Mouse (Mus musculus) embryonic facial prominence, embryonic 14.5 days (tissue): ENCODE data around the gene Mmp9. TPM values are rescaled to one million over a fixed set of nuclear protein-coding genes. Genes with fewer than 3 reads are reported as not detected.
A peak's percentile ranks its signal among the peaks of the same experiment; 100 is the strongest.

ENCODE experiments used
- ATAC-seq: fragments of 200-750 bp; cut with Nextera tagmentation; 2 replicates; pipeline ENCODE4 v1.8.0; 2017; ENCODE audit warnings: low read depth, moderate number of reproducible peaks, moderate TSS enrichment
- DNase-seq: peaks from one replicate; pipeline ENCODE4 v3.0.0-alpha.2; 2015; ENCODE audit warnings: low spot score
- H3K27ac ChIP-seq: fragments of 300-500 bp; sonication (generic); replicated peaks from 2 replicates; pipeline ENCODE4 v1.5.1; 2014; ENCODE audit warnings: low read depth, mild to moderate bottlenecking, low read length, moderate library complexity
- H3K27me3 ChIP-seq: fragments of 300-500 bp; sonication (generic); replicated peaks from 2 replicates; pipeline ENCODE4 v1.6.1; 2014; ENCODE audit warnings: low read length; ENCODE audit not compliant: control insufficient read depth, insufficient read depth
- H3K36me3 ChIP-seq: fragments of 300-500 bp; sonication (generic); 2 replicates; pipeline ENCODE4 v1.6.1; 2014; ENCODE audit warnings: low read length, mixed read lengths; ENCODE audit not compliant: control insufficient read depth, insufficient read depth
- H3K4me1 ChIP-seq: fragments of 300-500 bp; sonication (generic); 2 replicates; pipeline ENCODE4 v1.6.1; 2014; ENCODE audit warnings: antibody characterized with exemption, low read length; ENCODE audit not compliant: control insufficient read depth, insufficient read depth
- H3K4me2 ChIP-seq: fragments of 300-500 bp; sonication (generic); 2 replicates; pipeline ENCODE4 v1.6.1; 2014; ENCODE audit warnings: low read depth, mild to moderate bottlenecking, low read length, moderate library complexity, mixed read lengths
- H3K4me3 ChIP-seq: fragments of 300-500 bp; sonication (generic); 2 replicates; pipeline ENCODE4 v1.5.1; 2014; ENCODE audit warnings: low read depth, mild to moderate bottlenecking, low read length
- H3K9ac ChIP-seq: fragments of 300-500 bp; sonication (generic); 2 replicates; pipeline ENCODE4 v1.6.1; 2014; ENCODE audit warnings: low read depth, mild to moderate bottlenecking, low read length, moderate library complexity, mixed read lengths
- H3K9me3 ChIP-seq: fragments of 300-500 bp; sonication (generic); 2 replicates; pipeline ENCODE4 v1.6.1; 2016; ENCODE audit warnings: low read length; ENCODE audit not compliant: control insufficient read depth
- WGBS: fragments of 180-500 bp; shearing (Covaris S2); extraction: QIAGEN DNeasy Blood & Tissue Kit; methylation state at CpG from one replicate; pipeline ENCODE4 v1.1.7; 2014; 5-methylcytosine and 5-hydroxymethylcytosine counted together
- polyA plus RNA-seq: library from polyadenylated mRNA; unstranded; fragments of >200 nt; fragmentation: Nextera tagmentation; extraction: Ambion mirVana; gene quantifications from 2 replicates; pipeline ENCODE4 v1.2.1, GENCODE M21; 2014

Mmp9 gene
- polyA plus RNA-seq, 1 experiment from 2014 or later: 52.0 TPM

GRCm38 (mm10) chr2:164956195-164956594 is 15.6 kb downstream of the Mmp9 start:
- H3K4me2 ChIP-seq: no peak overlapping the region
- H3K4me3 ChIP-seq: no peak overlapping the region
- H3K36me3 ChIP-seq: no peaks in the 10 kb centered on the region
- peaks cover 19% of the 10 kb centered on the region for H3K27me3 ChIP-seq
- H3K27ac ChIP-seq: no peak overlapping the region
- no peak overlapping the region for H3K9ac ChIP-seq
- WGBS: 51% methylated on average over 5 of the region's 5 CpGs
- ATAC-seq (no peak), DNase-seq (no peak)
- no peaks in the 10 kb centered on the region for H3K9me3 ChIP-seq
- 0 out of 2 replicates have a peak, but pooled peaks cover 3% of the 10 kb centered on the region for H3K4me1 ChIP-seq

DNA sequence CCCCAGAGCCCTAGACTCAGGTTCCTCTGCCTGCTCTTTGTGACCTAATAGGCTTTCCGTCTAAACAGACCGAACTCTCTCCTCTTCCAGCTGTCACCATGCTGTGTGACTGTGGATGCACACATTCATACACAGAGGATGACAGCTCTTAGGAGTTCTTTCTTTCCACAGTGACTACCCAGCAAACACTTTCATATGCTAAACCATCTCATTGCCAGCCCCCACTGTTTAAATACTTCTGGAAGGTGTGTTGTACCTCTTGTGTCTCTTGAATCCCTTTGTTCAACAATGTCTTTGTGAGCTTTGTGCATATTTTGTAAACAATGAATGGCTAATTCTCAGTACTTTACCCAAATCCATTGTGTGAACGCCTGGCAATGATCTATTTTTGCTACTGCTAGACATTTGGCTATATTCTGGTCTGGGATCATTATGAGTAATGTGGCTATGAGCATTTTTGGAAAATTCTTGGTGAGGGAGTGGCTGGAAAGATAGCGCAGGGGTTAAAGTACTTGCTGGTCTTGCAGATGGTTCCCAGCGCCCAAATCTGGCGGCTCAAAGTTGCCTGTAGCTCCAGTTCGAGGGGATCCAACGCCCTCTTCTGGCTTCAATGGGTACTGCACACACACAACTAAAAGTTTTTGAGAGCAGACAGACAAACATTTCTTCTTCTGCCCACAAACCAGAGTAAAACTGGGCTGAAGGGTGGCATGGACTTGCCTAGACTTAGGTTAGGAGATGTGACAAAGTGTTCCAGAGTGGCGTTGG is 17.2 kb downstream of the Mmp9 start:
- no peak overlapping the region for H3K9ac ChIP-seq
- no peak overlapping the region for H3K27ac ChIP-seq
- H3K27me3 ChIP-seq: peaks cover 4% of the 10 kb centered on the region
- no peak for DNase-seq
- WGBS: 67% methylated on average over 9 of the region's 9 CpGs
- no peak overlapping the region for H3K4me3 ChIP-seq
- H3K4me2 ChIP-seq: no peak overlapping the region
- no peak for ATAC-seq
- 0 out of 2 replicates have a peak, but pooled peaks cover 4% of the 10 kb centered on the region for H3K4me1 ChIP-seq
- H3K36me3 ChIP-seq: no peaks in the 10 kb centered on the region
- H3K9me3 ChIP-seq: no peaks in the 10 kb centered on the region

GRCm38 (mm10) chr2:164960716-164961441 is 20.3 kb downstream of the Mmp9 start, which contains the start of gene Slc12a5:
TSS of gene Slc12a5 (plus strand) at chr2:164960802.
- Histone ChIP-seq H3K27me3 (peaks cover 8% of the 10 kb centered on the region), H3K9ac (peak within 1 kb of the TSS; percentile 64), H3K4me2 (peak within 1 kb of the TSS; percentile 64), H3K9me3 (no peaks in the 10 kb centered on the region), H3K36me3 (no peaks in the 10 kb centered on the region), H3K27ac (no peak within 1 kb of the TSS), H3K4me1 (0 out of 2 replicates have a peak, but pooled peaks cover 4% of the 10 kb centered on the region), H3K4me3 (peak within 1 kb of the TSS; percentile 58)
- WGBS: 2% methylated on average over 25 of the region's 54 CpGs
- peak; percentile 66 for DNase-seq
- peak; percentile 72 for ATAC-seq

DNA sequence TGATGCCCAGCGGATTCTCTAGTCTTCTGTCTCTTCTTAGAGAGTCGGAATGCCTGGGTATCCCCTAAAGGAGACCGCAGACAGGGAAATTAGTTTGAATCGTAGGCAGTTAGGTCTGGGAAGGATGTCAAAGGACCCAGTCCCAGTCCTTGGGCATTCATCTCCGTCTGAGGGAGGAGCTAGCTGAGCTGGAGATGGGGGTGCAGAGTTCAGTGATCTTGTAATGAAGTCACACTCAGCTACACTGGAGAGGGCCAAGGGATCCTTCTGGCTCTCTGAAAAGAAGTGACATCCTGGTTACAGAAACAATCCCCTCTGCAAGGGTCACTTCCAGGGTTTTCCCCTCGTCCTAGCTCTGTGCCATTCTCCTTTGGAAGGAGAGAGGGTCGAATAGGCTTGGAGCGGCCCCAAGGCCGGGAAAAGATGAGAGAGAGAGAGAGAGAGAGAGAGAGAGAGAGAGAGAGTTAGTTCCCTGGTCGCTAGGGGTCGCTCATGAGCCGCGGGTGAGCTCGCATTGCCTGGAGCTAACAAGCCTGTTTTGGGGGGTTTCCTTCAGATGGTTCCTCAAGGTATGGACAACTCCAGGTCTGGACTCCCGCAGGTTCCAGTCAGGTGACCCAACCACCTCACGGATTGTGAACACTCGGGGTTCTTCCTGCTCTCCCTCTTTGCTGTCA is 21.1 kb downstream of the Mmp9 start:
- no peaks in the 10 kb centered on the region for H3K36me3 ChIP-seq
- H3K27ac ChIP-seq: no peak overlapping the region
- peak overlapping the region; percentile 58 for H3K4me3 ChIP-seq
- H3K27me3 ChIP-seq: peaks cover 16% of the 10 kb centered on the region
- H3K4me1 ChIP-seq: 0 out of 2 replicates have a peak, but pooled peaks cover 4% of the 10 kb centered on the region
- no peaks in the 10 kb centered on the region for H3K9me3 ChIP-seq
- no peak overlapping the region; the same call in 1 of the 2 replicates for H3K9ac ChIP-seq
- peak overlapping the region; percentile 64 for H3K4me2 ChIP-seq
- peak; percentile 27 for DNase-seq
- WGBS: 10% methylated on average over 17 of the region's 17 CpGs
- ATAC-seq: no peak

GRCm38 (mm10) chr2:164962183-164962580 is 21.6 kb downstream of the Mmp9 start:
- no peak overlapping the region for H3K9ac ChIP-seq
- H3K9me3 ChIP-seq: no peaks in the 10 kb centered on the region
- no peak overlapping the region for H3K4me3 ChIP-seq
- WGBS: 49% methylated on average over 7 of the region's 7 CpGs
- H3K27ac ChIP-seq: no peak overlapping the region
- H3K4me2 ChIP-seq: no peak overlapping the region
- 0 out of 2 replicates have a peak, but pooled peaks cover 4% of the 10 kb centered on the region for H3K4me1 ChIP-seq
- no peak for ATAC-seq
- no peak for DNase-seq
- no peaks in the 10 kb centered on the region for H3K36me3 ChIP-seq
- peaks cover 21% of the 10 kb centered on the region for H3K27me3 ChIP-seq

DNA sequence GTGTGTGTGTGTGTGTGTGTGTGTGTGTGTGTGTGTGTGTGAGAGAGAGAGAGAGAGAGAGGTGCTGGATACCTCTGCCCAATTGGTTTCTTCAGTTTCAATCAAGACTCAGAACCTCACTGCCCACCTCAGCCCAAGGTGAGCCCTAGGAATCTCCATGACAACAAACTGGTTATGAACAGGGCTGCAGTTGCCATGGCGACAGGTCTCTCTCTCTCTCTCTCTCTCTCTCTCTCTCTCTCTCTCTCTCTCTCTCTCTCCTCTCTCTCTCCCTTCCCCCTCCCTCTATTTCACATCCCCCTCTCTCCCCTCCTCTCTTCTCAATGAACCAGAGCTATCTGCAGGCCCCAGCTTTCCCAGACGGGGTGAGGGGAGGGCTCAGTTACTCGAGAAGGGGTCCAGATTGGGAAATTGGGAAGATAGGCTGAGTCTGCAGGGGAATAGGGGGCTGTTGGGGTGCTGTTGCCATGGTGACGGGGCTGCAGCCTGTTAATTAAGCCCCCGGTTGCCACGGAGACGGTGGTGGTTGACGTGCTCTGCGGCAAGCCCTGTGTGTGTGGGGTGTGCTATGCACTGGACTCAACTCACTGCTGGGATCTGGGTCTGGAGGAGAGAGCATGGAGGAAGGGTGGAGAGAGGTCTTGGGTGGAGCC is 23.8 kb downstream of the Mmp9 start:
- no peak overlapping the region for H3K4me2 ChIP-seq
- ATAC-seq (no peak), DNase-seq (no peak)
- peaks cover 14% of the 10 kb centered on the region; the same call in 1 of the 2 replicates for H3K4me1 ChIP-seq
- no peak overlapping the region for H3K9ac ChIP-seq
- 39% methylated on average over 9 of the region's 9 CpGs for WGBS
- no peaks in the 10 kb centered on the region for H3K36me3 ChIP-seq
- H3K27ac ChIP-seq: no peak overlapping the region
- no peaks in the 10 kb centered on the region for H3K9me3 ChIP-seq
- H3K4me3 ChIP-seq: no peak overlapping the region
- H3K27me3 ChIP-seq: peaks cover 43% of the 10 kb centered on the region

DNA sequence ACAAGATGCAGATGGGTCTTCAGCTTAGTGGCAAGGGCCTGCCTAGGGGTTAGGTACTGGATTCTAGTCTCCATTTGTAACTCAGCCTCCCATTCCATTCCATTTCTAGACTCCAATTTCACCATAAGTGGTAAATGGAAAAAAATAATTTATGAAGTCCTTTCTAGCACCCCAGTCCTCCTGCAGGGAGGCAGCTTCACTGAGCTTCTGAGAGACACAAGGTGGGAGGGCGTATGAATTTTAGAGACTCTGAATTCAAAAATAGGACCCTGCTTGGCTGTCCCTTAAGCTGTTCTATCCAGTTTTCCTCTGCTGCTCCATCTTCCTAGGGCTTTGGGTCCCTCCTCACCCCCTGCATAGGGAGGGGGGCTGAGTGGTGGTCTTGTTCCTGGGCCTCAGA is 24.4 kb downstream of the Mmp9 start:
- Histone ChIP-seq H3K4me2 (no peak overlapping the region), H3K36me3 (no peaks in the 10 kb centered on the region), H3K27me3 (peaks cover 49% of the 10 kb centered on the region), H3K9me3 (no peaks in the 10 kb centered on the region), H3K9ac (no peak overlapping the region), H3K27ac (no peak overlapping the region), H3K4me1 (peaks cover 14% of the 10 kb centered on the region; the same call in 1 of the 2 replicates), H3K4me3 (no peak overlapping the region)
- DNase-seq (no peak), ATAC-seq (no peak)
- WGBS: 90% methylated on average over 1 of the region's 1 CpGs

DNA sequence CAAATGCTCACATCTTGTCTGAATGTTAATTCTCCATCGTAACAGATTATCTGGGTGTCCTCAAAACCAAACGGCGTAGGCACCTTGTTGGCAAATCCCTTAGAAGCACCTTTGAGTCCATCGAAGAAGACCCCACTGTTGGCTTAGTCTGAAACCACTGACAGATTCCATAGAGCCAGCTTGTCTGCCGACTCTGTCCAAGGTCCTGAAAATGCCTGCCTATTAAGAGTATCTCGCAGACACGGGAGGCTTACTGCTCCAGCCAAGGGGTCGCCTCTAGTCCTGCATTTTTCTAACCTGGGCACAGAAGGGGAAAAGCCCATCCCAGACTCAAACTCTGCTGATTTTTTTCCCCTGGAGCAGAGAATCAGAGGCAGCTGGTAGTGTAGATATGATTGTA is 25.8 kb downstream of the Mmp9 start:
- ATAC-seq (no peak), DNase-seq (peak; percentile 84)

More for the DNA sequence above, 25.8 kb downstream of the Mmp9 start:
- Histone ChIP-seq H3K9me3 (no peaks in the 10 kb centered on the region), H3K9ac (no peak overlapping the region), H3K4me2 (no peak overlapping the region), H3K4me3 (no peak overlapping the region), H3K36me3 (no peaks in the 10 kb centered on the region), H3K27ac (no peak overlapping the region), H3K27me3 (peaks cover 63% of the 10 kb centered on the region), H3K4me1 (peaks cover 18% of the 10 kb centered on the region; the same call in 1 of the 2 replicates)
- WGBS: 18% methylated on average over 8 of the region's 8 CpGs
